1 mouse cellular context compared by ENCODE assay signal in the genomic region with DNA sequence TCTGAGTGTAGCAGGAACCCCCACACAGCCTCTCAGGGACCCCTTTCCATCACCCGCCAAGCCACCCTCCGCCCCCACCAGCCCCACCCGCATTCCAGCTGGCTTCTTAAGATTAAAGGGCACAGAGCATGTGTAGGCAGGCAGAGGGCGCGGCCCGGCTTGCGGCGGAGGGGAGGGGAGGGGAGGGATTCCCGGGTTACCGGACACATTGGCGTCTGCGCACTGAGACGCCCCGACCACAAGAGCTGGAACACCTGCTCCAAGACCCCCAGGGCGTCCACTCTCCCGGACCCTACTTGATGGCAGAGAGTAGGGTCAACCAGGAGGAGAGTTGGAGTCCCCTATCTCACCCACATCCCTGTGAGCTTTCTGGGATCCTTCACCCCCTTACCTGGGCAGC.
TF ChIP-seq lines count a peak whose summit lies in the region.

No protein-coding gene starts in this region.

TF ChIP-seq in MEL, 35 proteins besides CTCF, POLR2A, EP300 and RAD21 (continued from another document):
- TF ChIP-seq NELFE (IDR thresholded peaks at IDR 0.05; ENCODE audit: low read depth, low read length) = no peak
- TF ChIP-seq MXI1 (IDR thresholded peaks at IDR 0.05; ENCODE audit: low read depth, low read length) = peak; percentile 59
- peak; percentile 67 for TF ChIP-seq NRF1 (IDR thresholded peaks at IDR 0.05; ENCODE audit: insufficient read depth, low read depth, low read length, poor library complexity, severe bottlenecking)
- TF ChIP-seq ZC3H11A (IDR thresholded peaks at IDR 0.05; ENCODE audit: low read depth, low read length) = no peak
- peak; percentile 49; the same call in 1 of the 2 replicates for TF ChIP-seq ETS1 (IDR thresholded peaks at IDR 0.05; ENCODE audit: low read depth, low read length)
- no peak for TF ChIP-seq MEF2A (IDR thresholded peaks at IDR 0.05; ENCODE audit: extremely low read depth, insufficient replicate concordance, low read depth, low read length, poor library complexity, severe bottlenecking)
- peak; percentile 69 for TF ChIP-seq TAL1 (IDR thresholded peaks at IDR 0.05; ENCODE audit: low read length)
- no peak for TF ChIP-seq JUND (IDR thresholded peaks at IDR 0.05; ENCODE audit: low read depth, low read length)
- TF ChIP-seq POLR2AphosphoS5 (IDR thresholded peaks at IDR 0.05; ENCODE audit: borderline replicate concordance, low read depth, low read length) = no peak
- TF ChIP-seq ZNF384 (IDR thresholded peaks at IDR 0.05; ENCODE audit: low read depth, low read length) = no peak
- TF ChIP-seq POLR2AphosphoS2 (IDR thresholded peaks at IDR 0.05; ENCODE audit: low read length) = no peak
- peak; percentile 92 for TF ChIP-seq MAZ (IDR thresholded peaks at IDR 0.05; ENCODE audit: low read depth, low read length)
- TF ChIP-seq USF2 (IDR thresholded peaks at IDR 0.05; ENCODE audit: borderline replicate concordance in 1 of 2, insufficient read depth in 1 of 2, low read depth in 1 of 2, low read length in 2 of 2) = no peak
TF ChIP-seq in MEL: peak in this region for 6.
